Mouse (Mus musculus) MEL (cell line): ENCODE results near the gene Smo.
A peak's percentile ranks its signal among the peaks of the same experiment; 100 is the strongest.

ENCODE experiments used
- CTCF ChIP-seq, 3 experiments: IDR thresholded peaks in 2 of 3; conservative IDR thresholded peaks in 1 of 3; 2 replicates each; pipeline ENCODE4 v1.5.1; 2011 to 2012; ENCODE audit warnings: low read length in 3 of 3, low read depth in 2 of 3, mild to moderate bottlenecking in 2 of 3, improper control_type of control experiment in 1 of 3, inconsistent platforms in 1 of 3, mixed read lengths in 1 of 3, moderate library complexity in 1 of 3; ENCODE audit not compliant: control insufficient read depth in 1 of 3, insufficient read depth in 1 of 3, poor library complexity in 1 of 3, severe bottlenecking in 1 of 3
- E2F4 ChIP-seq: IDR thresholded peaks from 2 replicates; pipeline ENCODE4 v1.6.1; 2011; ENCODE audit warnings: low read depth, low read length, improper control_type of control experiment, borderline replicate concordance
- EP300 ChIP-seq, 2 experiments: IDR thresholded peaks; 2 replicates each; pipeline ENCODE4 v1.6.1; 2011; ENCODE audit warnings: improper control_type of control experiment in 2 of 2, low read length in 2 of 2, low read depth in 1 of 2, mild to moderate bottlenecking in 1 of 2
- ETS1 ChIP-seq: IDR thresholded peaks from 2 replicates; pipeline ENCODE4 v1.6.1; 2012; ENCODE audit warnings: low read depth, mild to moderate bottlenecking, inconsistent platforms, low read length, improper control_type of control experiment, moderate library complexity
- JUND ChIP-seq: IDR thresholded peaks from 2 replicates; pipeline ENCODE4 v1.6.1; 2011; ENCODE audit warnings: low read depth, mild to moderate bottlenecking, improper control_type of control experiment, low read length
- POLR2A ChIP-seq, 2 experiments: IDR thresholded peaks; 2 replicates each; pipeline ENCODE4 v1.6.1; 2011 to 2012; ENCODE audit warnings: low read length in 2 of 2, mild to moderate bottlenecking in 2 of 2, control low read depth in 1 of 2, improper control_type of control experiment in 1 of 2, low read depth in 1 of 2, moderate library complexity in 1 of 2; ENCODE audit not compliant: control insufficient read depth in 1 of 2, insufficient read depth in 1 of 2, poor library complexity in 1 of 2
- SIN3A ChIP-seq: IDR thresholded peaks from 2 replicates; pipeline ENCODE4 v1.6.1; 2012; ENCODE audit warnings: low read length, improper control_type of control experiment, inconsistent platforms
- TAL1 ChIP-seq: IDR thresholded peaks from 2 replicates; pipeline ENCODE4 v1.6.1; 2012; ENCODE audit warnings: mild to moderate bottlenecking, inconsistent platforms, low read length, moderate library complexity, mixed read lengths
- TCF12 ChIP-seq: IDR thresholded peaks from 2 replicates; pipeline ENCODE4 v1.6.1; 2014; ENCODE audit warnings: low read depth, mild to moderate bottlenecking, inconsistent platforms, low read length, improper control_type of control experiment, moderate library complexity
- USF1 ChIP-seq: IDR thresholded peaks from 2 replicates; pipeline ENCODE4 v1.6.1; 2014; ENCODE audit warnings: low read depth, mild to moderate bottlenecking, inconsistent platforms, low read length, improper control_type of control experiment, moderate library complexity
- USF2 ChIP-seq, 2 experiments: IDR thresholded peaks; 2 replicates each; pipeline ENCODE4 v1.6.1; 2011 to 2012; ENCODE audit warnings: improper control_type of control experiment in 2 of 2, low read length in 2 of 2, borderline replicate concordance in 1 of 2, inconsistent platforms in 1 of 2, low read depth in 1 of 2, mild to moderate bottlenecking in 1 of 2; ENCODE audit not compliant: insufficient read depth in 1 of 2
- ZKSCAN1 ChIP-seq: IDR thresholded peaks from 2 replicates; pipeline ENCODE4 v1.6.1; 2012; ENCODE audit warnings: low read depth, mild to moderate bottlenecking, inconsistent platforms, low read length, improper control_type of control experiment, moderate library complexity
- ZMIZ1 ChIP-seq: IDR thresholded peaks from 2 replicates; pipeline ENCODE4 v1.6.1; 2012; ENCODE audit warnings: low read depth, mild to moderate bottlenecking, inconsistent platforms, low read length, improper control_type of control experiment, moderate library complexity

DNA sequence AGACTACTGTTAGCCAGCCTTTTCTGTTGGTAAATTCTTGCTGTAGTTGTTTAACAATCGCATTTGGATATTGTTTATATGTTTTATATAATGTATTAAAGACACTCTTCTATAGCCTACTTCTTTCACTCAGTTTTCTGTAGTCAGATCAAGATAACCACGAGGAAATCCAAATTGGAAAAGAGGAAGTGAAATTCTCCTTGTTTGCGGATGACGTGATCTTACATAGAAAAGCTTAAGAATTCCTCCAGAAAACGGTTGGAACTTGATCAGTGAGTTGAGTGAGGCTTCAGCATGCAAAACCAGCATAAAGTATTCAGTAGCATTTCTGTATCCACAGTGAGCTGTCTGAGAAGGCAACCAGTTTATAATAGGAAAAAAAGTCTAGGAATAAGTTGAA, 50.5 kb downstream of the Smo start:
- TF ChIP-seq TAL1 (no peak), ETS1 (0 out of 2 replicates have a peak, but pooled peaks have one; percentile 46), CTCF (IDR thresholded peaks at IDR 0.05 in 2 of 3, conservative IDR thresholded peaks at IDR 0.05 in 1 of 3; ENCODE audit: control insufficient read depth in 1 of 3, insufficient read depth in 1 of 3, low read depth in 2 of 3, low read length in 3 of 3, poor library complexity in 1 of 3, severe bottlenecking in 1 of 3) (no peak), JUND (no peak), EP300 (IDR thresholded peaks at IDR 0.05; ENCODE audit: low read depth in 1 of 2, low read length in 2 of 2) (peak; percentile 25 to 57; a peak in 3 of 4 replicates), ZMIZ1 (no peak), SIN3A (no peak), TCF12 (no peak), ZKSCAN1 (no peak), POLR2A (IDR thresholded peaks at IDR 0.05; ENCODE audit: control insufficient read depth in 1 of 2, insufficient read depth in 1 of 2, low read depth in 1 of 2, low read length in 2 of 2, poor library complexity in 1 of 2) (no peak), USF1 (no peak), E2F4 (no peak), USF2 (IDR thresholded peaks at IDR 0.05; ENCODE audit: borderline replicate concordance in 1 of 2, insufficient read depth in 1 of 2, low read depth in 1 of 2, low read length in 2 of 2) (no peak)
